Mouse (Mus musculus): ENCODE data around the gene Sell.

DNA sequence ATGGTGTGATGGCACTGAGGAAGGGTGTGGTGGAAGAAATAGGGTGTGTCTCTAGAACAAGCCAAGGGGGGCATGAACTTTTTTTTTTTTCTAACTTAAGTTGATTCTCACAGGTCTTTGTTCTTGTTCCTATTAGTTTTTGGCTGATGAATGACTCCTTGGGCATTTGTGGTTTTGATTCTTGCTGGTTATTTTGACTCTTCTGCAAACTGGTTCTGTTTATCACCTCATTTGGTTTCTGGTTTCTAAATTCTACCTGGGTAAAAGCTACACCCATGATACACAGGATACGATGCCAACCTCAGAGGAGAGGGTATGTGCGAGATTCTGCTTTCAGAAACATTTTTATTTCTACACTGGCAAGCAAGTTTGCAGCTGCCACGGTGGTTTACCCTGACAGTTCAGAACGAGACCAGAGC is 16.6 kb downstream of the Sell start:
- TF ChIP-seq CTCF (IDR thresholded peaks at IDR 0.05; ENCODE audit: borderline replicate concordance, insufficient read depth, low read length) (no peak), POLR2A (IDR thresholded peaks at IDR 0.05; ENCODE audit: low read depth, low read length) (no peak)

Measured in embryonic fibroblast, embryonic 13.5 days (primary cell).